Mouse (Mus musculus) embryonic stem cell, embryonic (primary cell): Measurements from ENCODE around the gene Ankrd39.

Experiments used
- CTCF ChIA-PET, 4 experiments: fragments of 300-600 bp in 2 of 4; fragments of 350-600 bp in 2 of 4; sonication (Branson Sonifier 250); formaldehyde crosslinking; loops; one replicate each; lab custom pipeline; 2022; ENCODE audit warnings: inconsistent platforms in 2 of 4; lab: Charles Lee
- POLR2A ChIA-PET, 4 experiments: fragments of 300-600 bp in 2 of 4; fragments of 350-600 bp in 2 of 4; sonication (Branson Sonifier 250); formaldehyde crosslinking; loops; one replicate each; lab custom pipeline; 2022; ENCODE audit warnings: antibody characterized with exemption in 4 of 4, inconsistent platforms in 1 of 4; lab: Charles Lee

The Ankrd39 gene

DNA sequence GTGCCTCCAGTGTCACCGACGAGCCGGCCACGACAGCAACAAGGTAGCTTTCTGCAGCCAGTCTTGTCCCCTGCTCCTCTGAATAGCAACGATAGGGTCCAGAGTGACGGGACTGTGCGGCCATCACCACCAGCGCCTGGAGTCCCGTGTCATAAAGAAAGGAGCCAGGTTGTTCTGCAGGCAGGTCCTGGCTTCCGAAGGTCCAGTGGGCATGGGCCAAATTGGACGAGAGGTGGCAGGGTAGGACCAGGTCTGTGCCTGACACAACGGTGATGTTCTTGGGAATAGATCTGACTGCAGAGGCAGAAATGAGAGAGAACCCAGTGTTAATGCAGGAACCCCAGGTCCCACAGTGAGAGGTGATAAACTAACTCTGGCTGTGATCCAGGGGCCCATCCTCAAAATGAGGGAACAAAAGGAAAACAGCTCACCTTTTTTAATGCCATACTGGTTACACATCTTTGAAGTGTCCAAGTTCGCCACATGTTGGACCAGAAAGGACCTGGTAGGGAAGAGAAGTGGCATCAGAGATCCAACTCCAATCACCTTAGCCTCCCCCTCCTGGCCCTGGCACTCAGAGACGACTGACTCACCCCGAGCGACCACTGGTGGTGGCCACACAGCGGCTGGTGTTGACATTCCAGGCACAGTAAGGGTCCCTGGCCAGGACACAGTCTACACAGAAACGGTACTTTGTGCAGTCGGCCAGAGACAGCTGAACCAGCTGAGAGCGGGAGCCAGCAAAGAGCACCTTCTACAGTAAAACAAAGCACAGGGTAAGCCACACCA lies 3.0 kb upstream of the Ankrd39 start:
- ChIA-PET CTCF (interaction anchor here in 2 of 4 experiments (0.6 to 4.3 kb wide), 3 partner anchors 17 to 105 kb away, joined by 4 to 109 read pairs (median 4); partner anchors contain the start of gene Lman2l (in 1 of the 2)), POLR2A (interaction anchor here in 2 of 4 experiments (1.0 kb wide), 3 partner anchors 131 to 158 kb away, joined by 3 read pairs; no protein-coding TSS in a partner anchor)

DNA sequence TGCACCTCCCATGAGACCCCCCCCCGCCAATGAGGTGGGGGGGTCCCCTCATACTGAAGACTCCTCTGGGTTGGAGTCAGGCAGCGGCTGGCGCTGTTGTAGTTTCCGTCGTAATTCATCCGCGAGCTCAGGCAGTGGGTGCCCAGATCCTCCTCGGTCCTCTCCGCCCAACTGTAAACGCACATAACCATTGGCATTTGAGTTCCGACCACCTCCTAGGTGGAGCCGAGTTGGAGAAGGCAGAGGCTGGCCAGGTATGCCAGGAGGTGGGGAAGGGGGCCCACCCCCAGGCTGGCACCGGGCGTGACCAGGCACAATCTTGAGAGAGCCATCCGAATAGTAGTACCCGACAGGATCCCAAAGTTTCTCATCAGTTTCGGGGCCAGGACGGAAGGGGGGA lies 2.2 kb upstream of the Ankrd39 start:
- ChIA-PET POLR2A (interaction anchor here in 2 of 4 experiments (0.6 to 1.0 kb wide), 4 partner anchors 40 to 159 kb away, joined by 3 read pairs; no protein-coding TSS in a partner anchor), CTCF (interaction anchor here in 2 of 4 experiments (0.6 to 4.3 kb wide), 4 partner anchors 16 to 104 kb away, joined by 4 to 109 read pairs (median 8); partner anchors contain the start of gene Lman2l (in 1 of the 2))

DNA sequence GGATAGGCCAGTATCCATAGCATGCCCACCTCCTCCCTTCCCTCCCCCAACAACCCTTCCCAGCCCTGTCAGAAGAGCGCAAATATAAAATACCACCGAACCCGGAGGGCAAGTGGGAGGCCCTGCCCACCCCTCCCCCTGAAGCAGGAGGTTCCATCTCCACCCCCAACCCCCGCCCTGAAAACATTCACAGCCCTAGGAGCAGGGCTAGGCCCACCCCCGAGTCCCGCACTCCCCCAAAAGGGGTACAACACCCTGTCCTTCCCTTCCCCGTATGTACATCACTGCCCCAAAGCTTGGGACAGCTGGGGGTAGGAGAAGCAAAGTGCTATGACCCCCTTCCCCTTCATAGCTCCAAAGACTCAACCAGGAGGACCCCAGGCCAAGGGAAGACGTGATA lies 1.5 kb upstream of the Ankrd39 start:
- CTCF ChIA-PET, result interaction anchor here in 2 of 4 experiments (2.7 to 4.3 kb wide), 5 partner anchors 9 to 134 kb away, joined by 12 to 131 read pairs (median 92); partner anchors contain the start of genes Fam178b (in 1 of the 2) and Sema4c (in 1 of the 2)
- POLR2A ChIA-PET, result interaction anchor here in 3 of 4 experiments (0.5 to 5.0 kb wide), 13 partner anchors 9 to 160 kb away, joined by 3 to 40 read pairs (median 6); partner anchors contain the start of genes Ankrd23 (in 1 of the 3), Fam178b (in 1 of the 3) and Sema4c (in 1 of the 3)

GRCm38 (mm10) chr1:36547981-36548598 lies 845 bp upstream of the Ankrd39 start:
- ChIA-PET POLR2A (interaction anchor here (0.5 to 5.0 kb wide), 45 partner anchors 8 to 199 kb away, joined by 3 to 57 read pairs (median 5); partner anchors contain the start of genes Fam178b (in 2 of the 4), Sema4c (in 2 of the 4), 4933424G06Rik (in 1 of the 4) and Ankrd23 (in 1 of the 4)), CTCF (interaction anchor here (0.6 to 4.3 kb wide), 83 partner anchors 7 to 871 kb away, joined by 3 to 131 read pairs (median 9); partner anchors contain the start of genes Fam178b (in 4 of the 4), Sema4c (in 4 of the 4), 4933424G06Rik (in 1 of the 4) and Ankrd23 (in 1 of the 4))

- POLR2A ChIA-PET, result interaction anchor here (0.5 to 5.0 kb wide), 40 partner anchors 10 to 492 kb away, joined by 3 to 57 read pairs (median 6); partner anchors contain the start of genes Fam178b (in 2 of the 4), Sema4c (in 2 of the 4), Ankrd23 (in 1 of the 4) and Arid5a (in 1 of the 4)
- CTCF ChIA-PET, result interaction anchor here (0.6 to 4.3 kb wide), 59 partner anchors 10 to 302 kb away, joined by 3 to 131 read pairs (median 9); partner anchors contain the start of genes Fam178b (in 4 of the 4), Sema4c (in 4 of the 4), Cox5b (in 2 of the 4) and 4933424G06Rik (in 1 of the 4)
Observed at GRCm38 (mm10) chr1:36545845-36546600, 1.2 kb downstream of the Ankrd39 start.

DNA sequence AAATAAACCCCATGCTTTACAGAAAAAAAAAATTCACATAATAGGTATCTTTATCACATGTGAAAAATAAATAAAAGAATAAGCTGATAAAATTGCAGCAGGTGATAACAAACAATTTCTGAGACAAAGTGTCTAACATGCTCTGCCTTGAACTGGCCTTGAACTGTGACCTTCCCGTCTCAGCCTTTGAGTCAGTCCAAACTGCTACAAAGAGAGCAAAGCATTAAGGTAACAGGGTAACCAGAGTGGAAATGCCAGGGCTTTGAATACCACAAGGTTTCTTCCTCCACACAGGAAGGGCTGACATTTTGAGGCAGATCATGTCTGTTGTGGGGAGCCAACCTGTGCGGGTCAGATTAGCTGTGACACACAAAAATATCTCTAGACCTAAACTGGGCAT lies 1.9 kb downstream of the Ankrd39 start:
- ChIA-PET CTCF (interaction anchor here in 2 of 4 experiments (0.8 to 4.1 kb wide), 2 partner anchors 34 to 138 kb away, joined by 8 to 131 read pairs; partner anchors contain the start of gene Fam178b (in 1 of the 2)), POLR2A (interaction anchor here in 3 of 4 experiments (1.0 to 5.0 kb wide), 4 partner anchors 11 to 17 kb away, joined by 3 to 57 read pairs (median 22); partner anchors contain the start of genes Ankrd23 (in 1 of the 3) and Sema4c (in 1 of the 3))

DNA sequence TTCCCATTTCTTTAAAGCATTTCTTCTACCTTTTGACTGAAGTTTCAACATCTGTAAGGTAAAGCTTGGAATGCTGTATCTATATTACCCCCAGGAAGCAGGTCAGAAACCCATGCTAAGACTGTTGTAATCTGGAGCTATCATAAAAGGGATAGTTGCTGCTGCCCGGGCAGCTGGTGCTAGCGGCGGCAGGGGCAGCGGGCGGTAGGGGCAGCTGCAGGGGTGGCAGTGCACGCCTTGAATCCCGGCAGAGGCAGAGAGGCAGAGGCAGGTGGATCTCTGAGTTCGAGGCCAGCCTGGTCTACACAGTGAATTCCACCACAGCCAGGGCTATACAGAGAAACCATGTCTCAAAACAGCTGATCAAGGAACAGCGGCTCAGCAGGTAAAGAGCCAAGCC lies 4.3 kb downstream of the Ankrd39 start:
- CTCF ChIA-PET, result interaction anchor here in 2 of 4 experiments (1.0 to 1.3 kb wide), 5 partner anchors 91 to 219 kb away, joined by 3 to 6 read pairs (median 3); no protein-coding TSS in a partner anchor
- POLR2A ChIA-PET, result interaction anchor here (0.7 to 1.7 kb wide), 7 partner anchors 10 to 165 kb away, joined by 3 to 6 read pairs (median 3); partner anchors contain the start of gene Fam178b (in 1 of the 4)

DNA sequence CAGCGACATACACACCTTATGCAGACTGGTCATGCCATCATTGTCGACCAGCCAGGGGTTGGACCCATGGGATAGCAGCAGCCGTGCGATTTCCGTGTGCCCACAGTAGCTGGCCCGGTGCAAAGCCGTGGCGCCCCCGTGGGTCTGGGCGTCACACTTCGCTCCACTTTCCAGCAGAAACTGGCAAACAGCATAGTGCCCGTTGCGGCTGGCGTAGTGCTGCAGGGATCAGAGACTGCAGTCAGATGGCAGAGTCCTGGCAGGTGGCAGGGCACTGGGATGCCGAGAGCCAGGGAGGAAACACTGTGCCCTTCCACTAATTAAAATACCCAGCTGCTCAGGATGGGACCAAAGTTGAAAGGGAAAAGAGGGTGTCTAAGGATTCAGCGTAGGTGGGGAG lies 5.4 kb downstream of the Ankrd39 start:
- ChIA-PET CTCF (interaction anchor here in 2 of 4 experiments (0.5 to 0.9 kb wide), 4 partner anchors 9 to 204 kb away, joined by 3 to 4 read pairs (median 4); no protein-coding TSS in a partner anchor), POLR2A (interaction anchor here in 2 of 4 experiments (0.6 to 1.7 kb wide), 2 partner anchors 11 to 175 kb away, joined by 3 to 5 read pairs; no protein-coding TSS in a partner anchor)

GRCm38 (mm10) chr1:36540807-36541206 lies 6.4 kb downstream of the Ankrd39 start:
- ChIA-PET POLR2A (interaction anchor here in 3 of 4 experiments (0.8 to 2.5 kb wide), 8 partner anchors 9 to 20 kb away, joined by 3 to 9 read pairs (median 5); partner anchors contain the start of gene Sema4c (in 1 of the 3)), CTCF (interaction anchor here (0.5 to 1.5 kb wide), 6 partner anchors 75 to 217 kb away, joined by 3 to 9 read pairs (median 4); no protein-coding TSS in a partner anchor)

- ChIA-PET CTCF (interaction anchor here (0.6 to 1.5 kb wide), 7 partner anchors 18 to 206 kb away, joined by 3 to 9 read pairs (median 4); partner anchors contain the start of gene Sema4c (in 1 of the 4)), POLR2A (interaction anchor here in 3 of 4 experiments (0.5 to 2.5 kb wide), 11 partner anchors 8 to 97 kb away, joined by 3 to 9 read pairs (median 5); partner anchors contain the start of gene Sema4c (in 1 of the 3))
Observed at GRCm38 (mm10) chr1:36540132-36540531, 7.1 kb downstream of the Ankrd39 start.

GRCm38 (mm10) chr1:36539186-36539585 lies 8.1 kb downstream of the Ankrd39 start, which contains the start of gene Gm42417:
TSS of gene Gm42417 (minus strand) at chr1:36539429.
- CTCF ChIA-PET, result interaction anchor here in 3 of 4 experiments (0.6 to 1.5 kb wide), 4 partner anchors 8 to 257 kb away, joined by 3 to 15 read pairs (median 8); partner anchors contain the start of gene Ankrd39 (in 2 of the 3)
- POLR2A ChIA-PET, result interaction anchor here in 2 of 4 experiments (0.7 to 2.5 kb wide), 7 partner anchors 8 to 720 kb away, joined by 3 to 9 read pairs (median 4); partner anchors contain the start of genes Ankrd39 (in 1 of the 2) and Sema4c (in 1 of the 2)

GRCm38 (mm10) chr1:36538727-36539126 lies 8.5 kb downstream of the Ankrd39 start:
- POLR2A ChIA-PET, result interaction anchor here in 2 of 4 experiments (0.9 to 2.5 kb wide), 6 partner anchors 9 to 145 kb away, joined by 3 to 9 read pairs (median 6); partner anchors contain the start of genes Ankrd39 (in 1 of the 2) and Sema4c (in 1 of the 2)
- CTCF ChIA-PET, result interaction anchor here in 3 of 4 experiments (0.5 to 1.5 kb wide), 3 partner anchors 8 to 472 kb away, joined by 8 to 32 read pairs (median 15); partner anchors contain the start of gene Ankrd39 (in 2 of the 3)

GRCm38 (mm10) chr1:36536783-36537182 lies 10.5 kb downstream of the Ankrd39 start, which contains the start of gene Ankrd23:
TSS of gene Ankrd23 (minus strand) at chr1:36536883.
- CTCF ChIA-PET, result interaction anchor here in 3 of 4 experiments (0.6 to 3.9 kb wide), 5 partner anchors 10 to 35 kb away, joined by 3 to 15 read pairs (median 4); partner anchors contain the start of gene Ankrd39 (in 3 of the 3)
- POLR2A ChIA-PET, result interaction anchor here in 3 of 4 experiments (0.5 to 5.5 kb wide), 4 partner anchors 8 to 36 kb away, joined by 3 to 40 read pairs (median 4); partner anchors contain the start of gene Ankrd39 (in 1 of the 3)

- ChIA-PET POLR2A (interaction anchor here in 3 of 4 experiments (0.7 to 5.5 kb wide), 3 partner anchors 10 to 36 kb away, joined by 4 to 40 read pairs (median 6); partner anchors contain the start of gene Ankrd39 (in 2 of the 3)), CTCF (interaction anchor here in 3 of 4 experiments (0.6 to 3.9 kb wide), 4 partner anchors 11 to 36 kb away, joined by 3 to 15 read pairs (median 4); partner anchors contain the start of gene Ankrd39 (in 2 of the 3))
Observed at GRCm38 (mm10) chr1:36536397-36536728, 10.9 kb downstream of the Ankrd39 start.
